Mouse (Mus musculus): ENCODE results near the gene Txnrd2.
A peak's percentile ranks its signal among the peaks of the same experiment; 100 is the strongest.

Gene Txnrd2

GRCm38 (mm10) chr16:18484794-18485435 is 58.7 kb downstream of the Txnrd2 start:
- DNase-seq (ENCODE audit: low read depth, low spot score): no peak

- DNase-seq (ENCODE audit: low read depth, low spot score): no peak
Measured at GRCm38 (mm10) chr16:18486126-18486525, 59.9 kb downstream of the Txnrd2 start.

- no peak for DNase-seq (ENCODE audit: low read depth, low spot score)
Measured at GRCm38 (mm10) chr16:18490281-18490680, 64.1 kb downstream of the Txnrd2 start.

- no peak for DNase-seq (ENCODE audit: low read depth, low spot score)
Measured at GRCm38 (mm10) chr16:18490894-18491293, 64.7 kb downstream of the Txnrd2 start.

- DNase-seq (ENCODE audit: low read depth, low spot score): no peak
Measured at GRCm38 (mm10) chr16:18497865-18498515, 71.8 kb downstream of the Txnrd2 start.

GRCm38 (mm10) chr16:18498558-18498990 is 72.4 kb downstream of the Txnrd2 start, which contains the start of the genes Gnb1l and Rtl10:
Gene Gnb1l, plus strand, starts transcription at chr16:18498713.
Gene Rtl10, plus strand, starts transcription at chr16:18498901.
- DNase-seq (ENCODE audit: low read depth, low spot score): peak; percentile 98

GRCm38 (mm10) chr16:18498996-18499395 is 72.8 kb downstream of the Txnrd2 start:
- no peak for DNase-seq (ENCODE audit: low read depth, low spot score)

- no peak for DNase-seq (ENCODE audit: low read depth, low spot score)
Measured at GRCm38 (mm10) chr16:18501531-18501930, 75.3 kb downstream of the Txnrd2 start.

- peak; percentile 25 for DNase-seq (ENCODE audit: low read depth, low spot score)
Measured at GRCm38 (mm10) chr16:18503566-18504342, 77.6 kb downstream of the Txnrd2 start.

- no peak for DNase-seq (ENCODE audit: low read depth, low spot score)
Measured at GRCm38 (mm10) chr16:18506524-18507199, 80.5 kb downstream of the Txnrd2 start.

- no peak for DNase-seq (ENCODE audit: low read depth, low spot score)
Measured at GRCm38 (mm10) chr16:18507200-18507549, 81.0 kb downstream of the Txnrd2 start.

GRCm38 (mm10) chr16:18511741-18512140 is 85.6 kb downstream of the Txnrd2 start:
- DNase-seq (ENCODE audit: low read depth, low spot score): no peak

GRCm38 (mm10) chr16:18513508-18513907 is 87.3 kb downstream of the Txnrd2 start:
- no peak for DNase-seq (ENCODE audit: low read depth, low spot score)

- DNase-seq (ENCODE audit: low read depth, low spot score): peak; percentile 27
Measured at GRCm38 (mm10) chr16:18518091-18518490, 91.9 kb downstream of the Txnrd2 start.

- no peak for DNase-seq (ENCODE audit: low read depth, low spot score)
Measured at GRCm38 (mm10) chr16:18523563-18524245, 97.5 kb downstream of the Txnrd2 start.

- no peak for DNase-seq (ENCODE audit: low read depth, low spot score)
Measured at GRCm38 (mm10) chr16:18528656-18529055, 102.5 kb downstream of the Txnrd2 start.

All from CD4-positive, CD25-positive, alpha-beta regulatory T cell, adult 2 months (primary cell).